Mouse (Mus musculus) WW6 (cell line): Measurements from ENCODE around the gene Glrx5.

Source experiments
- DNase-seq: peaks from one replicate; pipeline ENCODE4 v3.0.0-alpha.2; 2013; ENCODE audit warnings: low read depth, low spot score

The Glrx5 gene

DNA sequence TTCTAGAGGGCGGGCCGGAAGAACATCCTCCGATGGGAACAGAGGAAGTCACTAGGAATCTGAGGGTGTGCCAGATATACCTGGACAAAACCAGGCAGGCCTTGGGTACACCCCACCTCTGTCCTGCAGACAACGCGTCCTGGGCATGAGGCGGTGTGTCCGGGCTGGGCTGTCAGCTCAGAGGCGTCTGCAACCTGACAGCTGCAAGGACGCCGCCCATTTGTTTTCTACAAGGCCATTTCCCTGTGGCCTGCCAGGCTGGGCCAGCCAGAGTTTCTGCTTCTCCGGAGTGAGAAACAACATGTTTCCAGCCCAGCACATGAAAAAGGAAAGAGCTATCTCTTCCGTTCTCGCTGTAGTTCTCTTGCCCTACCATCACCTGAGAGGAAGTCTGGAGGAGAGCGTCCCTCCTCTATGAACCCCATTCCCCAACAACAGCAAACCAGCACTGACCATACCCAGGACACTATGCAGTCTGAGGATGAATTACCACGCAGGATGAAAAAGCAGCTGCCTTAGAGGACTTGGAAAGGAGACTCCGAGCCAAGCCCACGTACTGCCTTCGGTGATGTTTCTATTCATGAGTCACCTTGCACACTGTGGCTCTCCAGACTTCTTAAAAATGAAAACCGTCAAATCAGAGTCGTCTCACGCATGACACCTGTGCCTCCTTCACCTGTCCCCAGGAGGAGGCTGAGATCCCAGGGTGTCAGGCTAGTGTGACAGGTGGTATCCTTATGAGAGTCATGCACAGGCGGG is 27.4 kb upstream of the Glrx5 start:
- DNase-seq: no peak

DNA sequence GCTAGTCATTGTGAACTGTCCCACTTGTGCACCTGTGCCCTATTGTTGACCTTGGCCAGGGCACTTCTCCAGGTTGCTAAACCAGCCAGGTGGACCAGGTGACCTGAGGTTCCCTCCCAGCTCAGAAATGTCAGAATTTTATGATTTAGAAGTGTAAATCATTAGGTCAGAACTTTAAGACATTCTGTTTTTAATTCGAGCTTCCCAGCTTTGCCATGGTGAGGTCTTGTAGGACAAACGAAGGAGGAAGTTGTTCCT is 26.8 kb upstream of the Glrx5 start:
- no peak for DNase-seq

DNA sequence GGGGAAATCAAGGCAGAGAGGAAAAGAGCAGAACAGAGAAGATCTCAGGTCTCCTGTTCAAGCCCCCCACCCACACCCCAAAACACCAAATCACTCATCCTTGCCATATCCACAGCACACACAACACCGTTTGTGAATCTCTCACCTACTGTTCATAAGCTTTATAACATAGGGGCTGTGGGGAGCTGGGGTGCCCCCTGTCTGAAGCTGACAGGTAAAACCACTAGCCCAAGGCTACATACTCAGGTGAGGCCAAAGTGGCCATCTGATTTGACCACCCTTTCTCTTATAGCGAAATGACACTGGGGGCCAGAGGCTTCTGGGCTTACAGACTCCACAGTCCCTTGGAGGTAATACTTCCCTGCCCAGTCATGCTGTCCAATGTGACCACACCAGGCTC is 24.3 kb upstream of the Glrx5 start:
- DNase-seq: no peak

DNA sequence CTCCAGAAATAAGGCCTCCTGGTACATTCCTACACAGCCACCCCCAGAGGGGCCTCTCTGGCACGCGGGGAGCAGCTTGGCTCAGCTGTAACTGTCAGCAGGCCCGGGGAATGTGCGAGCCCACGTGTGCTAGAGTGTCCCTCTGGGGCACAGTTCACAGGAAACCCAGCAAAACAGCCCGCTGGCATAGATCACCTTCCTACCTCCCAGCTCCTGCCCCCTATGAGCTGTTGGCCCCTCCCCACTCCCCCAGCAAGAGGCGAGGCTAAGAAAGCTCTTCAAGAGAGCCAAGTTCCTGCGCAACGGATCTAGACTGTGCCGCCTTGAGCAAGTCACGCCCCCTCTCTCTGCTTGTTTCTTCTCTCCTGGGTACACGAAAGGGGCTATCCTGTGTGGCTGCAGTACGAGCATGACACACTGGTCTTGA is 23.7 kb upstream of the Glrx5 start:
- DNase-seq: no peak

DNA sequence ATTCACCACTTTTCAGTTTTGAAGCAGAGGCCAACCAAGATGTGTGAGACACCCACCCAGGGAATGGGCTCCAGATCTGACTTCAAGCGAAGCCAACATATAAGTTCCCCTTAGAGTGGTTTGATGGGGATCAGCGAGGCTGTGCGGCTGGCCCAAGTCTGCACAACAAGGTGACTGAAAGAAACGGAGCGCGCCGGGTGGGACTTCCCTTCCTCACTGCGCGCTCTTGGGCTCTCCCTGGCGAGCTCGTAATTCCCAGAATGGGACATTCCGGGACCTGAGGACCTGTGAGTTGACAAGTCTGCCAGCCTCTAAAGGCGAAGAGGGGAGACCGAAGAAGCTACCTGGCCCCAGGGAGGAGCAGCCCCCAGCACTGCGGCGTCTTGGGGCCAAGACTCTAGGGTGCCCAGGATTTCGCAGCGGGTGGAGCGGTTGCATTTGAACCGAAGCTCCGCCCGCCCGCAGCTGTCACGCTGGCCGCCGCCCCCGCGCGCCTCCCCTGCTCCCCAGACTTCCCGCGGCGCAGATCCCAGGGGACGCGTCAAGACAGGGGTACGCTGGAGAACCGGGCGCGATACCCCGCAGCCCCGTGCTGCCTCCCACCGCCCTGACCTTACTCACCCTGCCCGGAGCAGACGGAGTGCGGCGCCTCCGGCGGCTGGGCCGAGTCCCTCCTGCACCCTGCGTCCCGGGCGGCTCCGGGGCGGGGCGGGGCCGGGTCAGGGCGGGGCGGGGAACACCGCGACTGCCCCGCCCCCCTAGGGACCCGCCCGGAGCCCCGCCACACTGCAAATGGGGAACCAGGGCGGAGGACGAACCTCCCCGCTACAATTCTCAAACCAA is 22.9 kb upstream of the Glrx5 start, which contains the start of gene Syne3:
Gene Syne3 (minus strand): TSS at position 440 of the 843 bp plus-strand sequence.
- no peak for DNase-seq

DNA sequence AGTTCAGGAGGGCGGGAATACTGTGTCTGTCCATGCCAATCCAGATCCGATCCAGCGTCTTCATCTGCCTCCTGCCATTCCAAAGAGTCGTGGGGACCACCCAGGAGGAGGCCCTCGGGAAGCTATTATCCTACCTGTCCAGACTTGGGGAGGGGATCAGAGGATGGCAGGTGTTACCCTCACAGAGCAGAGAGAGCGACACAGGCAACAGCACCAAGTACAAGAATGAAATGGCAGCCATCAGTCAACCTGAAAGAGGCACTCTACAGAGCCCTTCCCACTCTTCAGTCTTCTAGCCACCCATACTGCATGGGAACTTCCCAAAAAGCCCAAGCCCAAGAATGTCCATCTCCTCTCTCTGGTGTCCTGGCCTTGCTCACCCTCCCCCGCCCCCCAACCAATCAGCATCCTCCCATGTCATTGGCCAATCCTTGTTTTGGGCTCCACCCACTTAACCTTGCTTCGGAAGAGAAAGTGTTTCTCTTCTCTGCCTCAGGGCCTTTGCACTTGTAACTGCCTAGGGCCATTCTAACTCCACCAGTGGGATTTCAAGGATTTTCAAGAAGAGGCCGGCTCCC is 22.2 kb upstream of the Glrx5 start:
- no peak for DNase-seq

DNA sequence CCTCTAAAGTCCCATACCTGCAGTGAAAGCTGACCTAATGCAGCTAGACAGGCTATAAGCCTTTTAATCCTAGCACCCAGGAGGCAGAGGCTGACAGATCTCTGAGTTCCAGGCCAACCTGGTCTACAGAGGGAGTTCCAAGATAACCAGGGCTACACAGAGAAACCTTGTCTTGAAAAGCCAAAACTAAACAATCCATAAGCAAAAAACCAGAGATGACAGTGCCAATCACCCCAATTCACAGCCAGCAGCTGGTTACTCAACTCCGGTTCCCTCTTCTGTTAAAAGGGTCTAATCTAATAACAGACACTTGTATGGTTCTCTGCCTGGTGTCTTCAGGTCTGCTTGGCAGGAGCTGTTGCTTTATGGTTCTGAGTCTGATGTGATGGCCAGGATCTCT is 20.9 kb upstream of the Glrx5 start:
- DNase-seq: no peak

DNA sequence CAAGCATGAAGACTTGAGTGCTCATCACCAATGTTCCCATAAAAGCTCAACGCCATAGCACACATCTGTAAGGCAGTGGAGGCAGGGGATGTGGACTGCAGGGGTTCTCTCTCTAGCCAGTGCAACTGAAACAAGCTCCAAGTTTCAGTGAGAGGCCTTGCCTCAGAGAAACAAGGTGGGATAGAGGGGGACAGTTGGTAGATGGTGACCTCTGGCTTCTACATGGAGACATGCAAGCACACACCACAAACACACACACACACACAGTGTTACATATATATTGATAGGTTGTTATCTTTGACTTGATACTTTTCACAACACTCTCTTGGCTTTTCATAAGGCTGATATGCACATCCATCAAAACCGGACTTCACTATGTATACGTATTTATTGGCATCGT is 20.2 kb upstream of the Glrx5 start:
- no peak for DNase-seq

DNA sequence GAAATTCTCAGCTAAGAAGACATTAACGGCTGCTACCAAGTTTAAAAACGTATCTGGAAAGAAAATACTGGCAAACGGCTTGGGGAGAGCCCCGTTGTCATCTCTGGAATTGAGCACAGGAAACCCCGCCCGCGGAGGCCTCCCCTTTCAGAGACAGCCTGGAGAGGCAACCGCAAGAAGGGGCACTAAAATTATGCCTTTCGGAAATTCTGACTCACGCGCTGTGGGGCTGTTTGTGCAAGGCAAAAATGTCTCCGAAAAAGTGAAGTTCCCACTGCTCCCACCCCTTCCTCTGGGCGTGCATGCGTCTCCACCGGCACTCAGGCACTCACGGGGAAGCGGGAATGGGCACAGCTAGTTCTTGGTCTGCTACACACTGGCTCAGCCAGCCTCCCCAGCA is 19.4 kb upstream of the Glrx5 start:
- no peak for DNase-seq

DNA sequence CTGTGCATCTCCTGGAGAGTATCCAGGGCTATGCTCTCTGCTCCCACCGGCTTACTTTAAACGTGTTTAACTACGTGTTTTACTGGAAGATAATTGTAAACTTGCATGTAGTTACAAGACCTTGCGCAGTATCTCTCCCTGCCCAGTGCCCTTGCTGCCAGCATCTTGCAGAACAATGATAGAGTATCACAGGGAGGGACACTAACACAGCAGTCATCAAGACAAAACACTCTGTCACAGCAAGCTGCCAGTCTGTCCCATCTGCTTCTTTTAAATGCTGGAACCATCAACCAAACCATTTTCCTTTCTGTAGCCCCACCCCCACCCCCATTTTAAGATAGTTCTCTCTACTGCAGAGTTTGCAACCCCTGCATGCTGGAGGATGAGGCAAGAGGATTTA is 16.3 kb upstream of the Glrx5 start:
- DNase-seq: no peak

DNA sequence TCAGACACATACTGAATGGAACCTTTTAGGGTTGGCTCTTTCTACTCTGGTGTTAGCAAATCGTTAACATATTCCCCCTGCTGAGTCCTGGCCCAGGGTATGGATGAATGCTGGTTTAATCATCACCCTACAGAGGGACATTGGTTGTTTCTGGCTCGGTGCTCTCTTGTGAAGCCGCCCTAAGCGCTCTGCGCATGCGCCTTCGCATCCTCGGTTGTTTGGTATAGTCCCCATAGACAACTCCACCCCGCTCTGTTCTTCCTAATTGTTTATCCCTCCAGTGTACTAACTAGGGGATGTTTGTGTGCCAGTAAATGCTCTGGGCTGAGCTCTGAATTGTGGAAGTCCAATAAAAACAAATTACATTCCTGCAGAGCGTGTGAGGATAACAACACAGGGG is 15.8 kb upstream of the Glrx5 start:
- DNase-seq: no peak

DNA sequence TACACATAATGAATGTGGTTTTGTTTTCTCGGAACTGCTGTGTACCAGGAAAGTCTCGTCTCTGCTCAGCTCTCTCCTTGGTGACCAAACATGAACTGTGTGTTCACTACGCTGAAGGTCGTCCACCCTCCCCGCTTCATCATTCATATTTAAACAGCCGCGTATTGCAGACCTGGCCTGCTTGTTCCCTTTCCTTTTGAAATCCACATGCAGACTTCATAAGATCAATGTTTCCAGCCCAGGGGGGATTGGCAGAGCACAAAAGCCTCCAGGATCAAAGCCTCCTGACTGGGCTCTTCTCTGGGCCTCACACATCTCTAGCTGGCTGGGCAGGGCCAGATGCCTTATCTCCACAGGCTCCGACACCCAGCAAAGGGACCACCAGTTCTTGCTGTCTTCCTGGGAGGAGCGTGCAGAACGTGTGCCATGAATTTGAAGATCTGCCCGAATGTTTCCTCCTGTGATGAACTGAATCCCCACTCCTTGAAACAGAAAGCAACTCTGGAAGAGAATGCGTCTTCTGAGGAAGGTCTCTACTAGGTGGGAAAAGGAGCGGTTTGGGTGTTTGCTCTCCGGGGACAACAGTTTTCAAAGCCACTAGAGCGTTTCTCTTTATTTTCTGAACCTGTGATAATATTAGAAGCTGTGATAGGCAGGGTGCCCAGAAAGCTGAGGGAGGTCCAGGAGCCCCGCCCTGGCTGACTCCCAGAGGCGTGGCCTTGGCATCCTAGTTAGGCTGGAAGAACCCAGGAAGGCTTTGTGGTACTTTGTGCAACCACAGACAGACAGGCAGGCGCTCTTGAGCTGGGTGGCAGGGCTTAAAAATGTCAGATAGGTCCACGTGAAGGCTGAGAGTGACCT is 12.9 kb upstream of the Glrx5 start:
- DNase-seq: no peak

DNA sequence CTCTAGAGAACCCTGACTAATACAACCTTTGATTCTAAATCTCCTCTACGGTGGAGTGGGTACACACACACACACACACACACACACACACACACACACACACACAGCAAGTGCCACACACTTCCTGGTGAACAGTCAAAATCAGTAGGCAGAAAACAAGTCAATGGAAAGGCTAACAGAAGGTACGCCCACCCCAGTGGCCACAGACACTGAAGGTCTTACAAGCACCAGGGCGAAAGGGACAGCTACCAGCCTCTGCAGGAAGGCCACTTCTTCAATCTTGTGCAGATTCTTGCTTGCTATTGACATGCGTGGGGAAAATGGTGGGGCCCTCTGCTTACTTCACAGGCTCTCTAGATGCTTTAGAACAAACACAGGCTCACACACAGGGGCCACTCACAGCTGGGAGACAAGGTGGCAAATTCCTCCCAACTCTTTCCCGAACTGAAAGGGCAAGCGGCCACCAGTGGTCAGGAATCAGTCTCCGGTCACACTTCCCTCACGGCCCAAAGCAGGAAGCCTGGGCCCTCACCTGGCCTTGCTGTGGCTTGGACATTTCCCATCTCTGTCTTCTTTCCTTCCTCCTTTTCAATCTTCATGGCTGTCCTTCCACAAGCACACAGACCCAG is 10.9 kb upstream of the Glrx5 start:
- no peak for DNase-seq

DNA sequence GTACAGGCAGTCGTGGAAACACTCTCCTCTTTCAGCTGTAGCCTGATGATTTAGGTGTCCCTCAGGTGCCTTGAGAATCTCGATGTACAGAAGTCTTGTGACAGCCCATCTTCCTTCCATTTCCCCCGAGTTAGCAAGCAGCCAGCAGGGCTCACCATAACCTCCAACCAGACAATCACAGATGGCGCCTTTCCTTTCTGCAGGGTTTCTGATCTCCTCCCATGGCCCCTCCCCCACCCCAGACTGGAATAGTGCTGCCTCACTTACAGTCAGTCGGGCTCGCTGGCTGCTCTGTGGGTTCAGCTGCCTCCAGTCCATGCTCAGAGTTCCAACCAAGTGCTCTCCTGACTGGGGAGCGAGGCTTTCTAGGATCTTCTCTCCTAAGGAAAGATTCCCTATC is 10.3 kb upstream of the Glrx5 start:
- DNase-seq: no peak

DNA sequence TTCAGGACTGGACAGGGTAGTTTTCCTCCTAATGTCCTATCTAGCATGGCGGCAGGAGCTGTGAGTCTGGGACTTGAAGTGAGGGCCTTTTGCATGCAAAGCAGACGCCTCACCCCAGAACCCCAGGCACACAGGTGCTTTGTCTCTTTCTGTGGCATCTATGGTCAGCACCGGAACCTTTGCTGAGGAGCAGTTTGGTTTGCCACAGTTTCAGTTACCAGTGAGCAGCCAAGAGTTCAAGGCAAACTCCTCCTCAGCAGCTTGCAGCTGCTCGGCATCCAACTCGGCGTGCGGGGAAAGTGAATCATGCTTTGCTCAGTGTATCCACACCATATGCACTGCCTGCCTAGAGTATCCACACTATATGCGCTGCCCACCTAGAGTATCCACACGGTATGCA is 9.7 kb upstream of the Glrx5 start:
- DNase-seq: no peak

DNA sequence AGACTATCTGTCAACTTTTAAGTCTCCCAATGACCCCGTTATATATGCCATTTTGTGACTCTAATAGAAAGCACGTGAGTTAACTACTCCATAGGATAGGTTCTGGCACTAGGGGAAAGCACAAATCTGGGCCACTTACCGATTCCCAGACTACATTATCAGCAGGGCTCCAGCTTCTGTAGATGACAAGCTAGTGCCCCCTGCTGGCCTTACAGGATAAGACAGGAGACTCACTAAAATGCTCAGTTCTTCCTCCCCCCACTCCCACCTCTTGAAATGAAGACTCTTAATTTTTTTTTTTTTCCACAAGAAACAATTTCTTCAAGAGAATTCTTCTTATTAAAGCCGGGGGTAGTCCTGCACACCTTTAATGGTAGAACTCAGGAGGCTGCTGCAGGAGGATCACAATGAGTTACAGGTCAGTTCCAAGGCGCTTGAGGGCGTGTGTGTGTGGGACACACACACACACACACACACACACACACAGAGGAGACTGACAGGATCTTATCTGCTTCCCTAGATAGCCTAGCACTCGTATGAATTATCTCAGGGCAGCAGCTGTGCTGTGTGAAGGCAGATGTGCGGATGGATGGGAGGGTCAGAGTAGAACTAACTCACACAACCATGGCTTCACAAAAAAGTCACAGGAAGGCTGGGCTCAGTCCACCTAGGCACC is 7.1 kb upstream of the Glrx5 start:
- no peak for DNase-seq

DNA sequence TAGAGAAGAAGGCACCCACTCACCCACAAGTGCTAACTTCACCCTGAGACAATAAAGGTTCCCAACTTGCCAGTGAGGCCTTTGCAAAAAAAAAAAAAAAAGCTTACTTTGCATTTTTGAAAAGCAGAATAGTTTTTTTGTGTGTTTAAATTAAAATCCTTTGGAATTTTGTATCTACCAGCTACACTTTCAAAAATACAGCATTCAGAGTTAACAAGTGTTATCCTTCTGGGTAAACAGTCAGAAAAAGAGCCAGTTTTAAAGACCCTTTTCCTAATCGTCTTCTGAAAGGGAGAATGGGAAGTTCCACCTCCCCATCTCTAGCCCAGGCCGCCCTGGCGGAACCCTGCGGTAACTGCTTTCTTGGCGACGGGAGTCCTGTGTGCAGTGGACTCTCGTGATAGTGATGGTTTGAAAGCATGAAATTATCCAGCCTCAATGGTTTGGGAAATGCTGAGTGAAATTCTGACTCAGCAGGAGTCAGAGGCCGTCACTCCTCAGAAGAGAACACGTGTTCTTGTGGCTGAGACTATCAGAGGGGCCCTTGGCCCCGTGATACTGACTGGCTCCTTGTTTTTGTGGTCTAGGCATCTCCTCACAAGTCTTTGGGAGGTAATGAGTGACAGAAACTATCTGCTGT is 6.4 kb upstream of the Glrx5 start:
- DNase-seq: no peak

DNA sequence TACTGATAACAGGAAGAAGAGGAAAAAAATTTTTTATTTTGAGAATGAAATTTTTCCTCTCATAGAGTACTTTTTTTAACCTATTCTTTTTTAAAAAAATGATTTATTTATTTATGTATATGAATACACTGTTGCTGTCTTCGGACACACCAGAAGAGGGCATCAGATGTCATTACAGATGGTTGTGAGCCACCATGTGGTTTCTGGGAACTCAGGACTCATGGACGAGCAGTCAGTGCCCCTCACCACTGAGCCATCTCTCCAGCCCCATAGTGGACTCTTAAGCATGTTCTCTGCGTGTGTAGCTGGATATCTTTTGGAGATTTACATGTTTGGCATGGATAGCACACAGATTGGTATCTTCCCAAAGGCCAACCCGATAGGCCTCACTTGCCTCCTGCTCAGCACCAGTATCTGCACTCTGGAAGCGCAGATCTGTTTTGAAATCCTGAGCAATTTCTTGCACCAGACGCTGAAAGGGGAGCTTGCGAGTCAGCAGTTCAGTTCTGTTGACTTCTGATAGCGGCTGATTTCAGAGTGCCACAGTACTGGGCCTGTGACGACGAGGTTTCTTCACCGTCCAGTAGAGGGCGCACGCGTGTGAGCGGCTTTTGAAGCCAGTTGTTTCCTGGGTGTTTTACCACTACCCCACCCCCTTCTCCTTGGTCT is 5.0 kb upstream of the Glrx5 start:
- DNase-seq: peak; percentile 77

DNA sequence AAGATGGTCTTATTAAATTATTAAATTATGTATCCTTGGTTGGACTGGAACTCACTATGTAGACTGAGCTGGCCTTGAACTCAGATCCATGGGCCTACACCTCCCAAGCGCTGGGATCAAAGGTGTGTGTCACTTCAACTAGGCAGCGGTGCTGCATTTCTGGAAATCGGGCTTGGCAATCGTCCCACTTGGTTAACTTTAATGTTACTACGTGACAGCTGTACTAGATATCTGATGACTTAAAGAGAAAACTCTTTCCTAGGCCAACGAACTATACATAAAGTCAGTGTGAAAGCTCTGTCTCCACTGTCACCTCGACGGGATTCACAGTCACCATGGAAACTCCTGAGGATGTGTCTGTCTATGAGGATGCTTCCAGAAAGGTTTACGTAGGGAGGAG is 2.6 kb upstream of the Glrx5 start:
- no peak for DNase-seq
